Mouse (Mus musculus): ENCODE results near the gene Hist1h2bc.
"Not testable (repeated sequence)": the region's sequence is repeated elsewhere in the genome, so short reads cannot be mapped to it uniquely, and the experiment has no call there.

The Hist1h2bc gene

GRCm38 (mm10) chr13:23683755-23684281, at the start of gene Hist1h2bc, which contains the start of gene Hist1h2ac:
Gene Hist1h2bc (plus strand): TSS chr13:23684199.
Gene Hist1h2ac (minus strand): TSS chr13:23683948.
- DNase-seq (ENCODE audit: low read depth, low spot score) = peak; percentile 99

GRCm38 (mm10) chr13:23659636-23660366, 24.2 kb upstream of the Hist1h2bc start:
- DNase-seq (ENCODE audit: low read depth, low spot score) = no peak

GRCm38 (mm10) chr13:23662536-23662935, 21.5 kb upstream of the Hist1h2bc start:
- DNase-seq (ENCODE audit: low read depth, low spot score) = no peak

GRCm38 (mm10) chr13:23681990-23682582, 1.9 kb upstream of the Hist1h2bc start:
- no peak for DNase-seq (ENCODE audit: low read depth, low spot score)

GRCm38 (mm10) chr13:23682623-23682946, 1.4 kb upstream of the Hist1h2bc start:
- DNase-seq (ENCODE audit: low read depth, low spot score) = no peak

GRCm38 (mm10) chr13:23682947-23683754, 848 bp upstream of the Hist1h2bc start:
- not testable (repeated sequence) for DNase-seq (ENCODE audit: low read depth, low spot score)

GRCm38 (mm10) chr13:23684295-23684945, 421 bp downstream of the Hist1h2bc start:
- DNase-seq (ENCODE audit: low read depth, low spot score) = peak; percentile 90

GRCm38 (mm10) chr13:23685121-23685861, 1.3 kb downstream of the Hist1h2bc start:
- DNase-seq (ENCODE audit: low read depth, low spot score) = peak; percentile 49

GRCm38 (mm10) chr13:23685966-23686365, 2.0 kb downstream of the Hist1h2bc start:
- peak; percentile 49 for DNase-seq (ENCODE audit: low read depth, low spot score)

- no peak for DNase-seq (ENCODE audit: low read depth, low spot score)
Measured at GRCm38 (mm10) chr13:23687181-23687580, 3.2 kb downstream of the Hist1h2bc start.

GRCm38 (mm10) chr13:23687907-23688306, 3.9 kb downstream of the Hist1h2bc start:
- no peak for DNase-seq (ENCODE audit: low read depth, low spot score)

GRCm38 (mm10) chr13:23688956-23689355, 5.0 kb downstream of the Hist1h2bc start:
- no peak for DNase-seq (ENCODE audit: low read depth, low spot score)

- DNase-seq (ENCODE audit: low read depth, low spot score) = no peak
Measured at GRCm38 (mm10) chr13:23689459-23689858, 5.5 kb downstream of the Hist1h2bc start.

GRCm38 (mm10) chr13:23693856-23694440, 9.9 kb downstream of the Hist1h2bc start:
- DNase-seq (ENCODE audit: low read depth, low spot score) = no peak

- no peak for DNase-seq (ENCODE audit: low read depth, low spot score)
Measured at GRCm38 (mm10) chr13:23694956-23695355, 11.0 kb downstream of the Hist1h2bc start.

GRCm38 (mm10) chr13:23695514-23695913, 11.5 kb downstream of the Hist1h2bc start, which contains the start of gene Hist1h1t:
Gene Hist1h1t (plus strand): TSS chr13:23695814.
- no peak for DNase-seq (ENCODE audit: low read depth, low spot score)

GRCm38 (mm10) chr13:23696061-23696474, 12.1 kb downstream of the Hist1h2bc start:
- no peak for DNase-seq (ENCODE audit: low read depth, low spot score)

GRCm38 (mm10) chr13:23697491-23698299, 13.7 kb downstream of the Hist1h2bc start:
- peak; percentile 82 for DNase-seq (ENCODE audit: low read depth, low spot score)

GRCm38 (mm10) chr13:23698300-23698693, 14.3 kb downstream of the Hist1h2bc start, which contains the start of gene Hist1h4c:
Gene Hist1h4c (minus strand): TSS chr13:23698454.
- peak; percentile 100 for DNase-seq (ENCODE audit: low read depth, low spot score)
